Mouse (Mus musculus) activated CD4-positive, CD25-positive, alpha-beta regulatory T cell, adult 4 months (primary cell): ENCODE results near the gene Vsig10. TPM values are rescaled to one million over a fixed set of nuclear protein-coding genes. Genes with fewer than 3 reads are reported as not detected.
"Not testable (repeated sequence)": the region's sequence is repeated elsewhere in the genome, so short reads cannot be mapped to it uniquely, and the experiment has no call there.

ENCODE experiments used
- ATAC-seq: one replicate; pipeline ENCODE4 v1.8.0; 2017
- polyA plus RNA-seq, 2 experiments: library from polyadenylated mRNA; unstranded; fragments of 100-300 nt; shearing (Covaris generic); gene quantifications; one replicate each; pipeline ENCODE4 v1.2.1; 2017

Vsig10 gene
- polyA plus RNA-seq, 2 experiments from 2014 or later = 3.9 to 6.7 TPM

- ATAC-seq = no peak
Observed at GRCm38 (mm10) chr5:117303691-117304579, 14.9 kb upstream of the Vsig10 start.

GRCm38 (mm10) chr5:117304947-117305346, 13.9 kb upstream of the Vsig10 start:
- no peak for ATAC-seq

GRCm38 (mm10) chr5:117305754-117306153, 13.1 kb upstream of the Vsig10 start:
- ATAC-seq = no peak

GRCm38 (mm10) chr5:117306826-117307225, 12.1 kb upstream of the Vsig10 start:
- no peak for ATAC-seq

- ATAC-seq = peak; percentile 65
Observed at GRCm38 (mm10) chr5:117307699-117308098, 11.2 kb upstream of the Vsig10 start.

GRCm38 (mm10) chr5:117313420-117313819, 5.5 kb upstream of the Vsig10 start:
- ATAC-seq = peak; percentile 46

- ATAC-seq = no peak
Observed at GRCm38 (mm10) chr5:117313909-117314308, 5.0 kb upstream of the Vsig10 start.

GRCm38 (mm10) chr5:117314587-117315428, 4.1 kb upstream of the Vsig10 start:
- ATAC-seq = no peak

GRCm38 (mm10) chr5:117323751-117324150, 4.9 kb downstream of the Vsig10 start:
- no peak for ATAC-seq

GRCm38 (mm10) chr5:117326408-117326807, 7.5 kb downstream of the Vsig10 start:
- no peak for ATAC-seq

- no peak for ATAC-seq
Observed at GRCm38 (mm10) chr5:117330457-117330856, 11.6 kb downstream of the Vsig10 start.

GRCm38 (mm10) chr5:117337999-117338398, 19.1 kb downstream of the Vsig10 start:
- no peak for ATAC-seq

GRCm38 (mm10) chr5:117338503-117338902, 19.6 kb downstream of the Vsig10 start:
- ATAC-seq = no peak

- ATAC-seq = no peak
Observed at GRCm38 (mm10) chr5:117340081-117340480, 21.2 kb downstream of the Vsig10 start.

- ATAC-seq = no peak
Observed at GRCm38 (mm10) chr5:117341896-117342295, 23.0 kb downstream of the Vsig10 start.

- not testable (repeated sequence) for ATAC-seq
Observed at GRCm38 (mm10) chr5:117344496-117344895, 25.6 kb downstream of the Vsig10 start.

GRCm38 (mm10) chr5:117345432-117345976, 26.6 kb downstream of the Vsig10 start:
- ATAC-seq = no peak

- ATAC-seq = no peak
Observed at GRCm38 (mm10) chr5:117346281-117346680, 27.4 kb downstream of the Vsig10 start.

- ATAC-seq = no peak
Observed at GRCm38 (mm10) chr5:117347011-117347410, 28.1 kb downstream of the Vsig10 start.

GRCm38 (mm10) chr5:117347838-117348237, 29.0 kb downstream of the Vsig10 start:
- no peak for ATAC-seq

- ATAC-seq = no peak
Observed at GRCm38 (mm10) chr5:117348279-117348678, 29.4 kb downstream of the Vsig10 start.

GRCm38 (mm10) chr5:117354121-117354520, 35.2 kb downstream of the Vsig10 start:
- no peak for ATAC-seq

- ATAC-seq = peak; percentile 17
Observed at GRCm38 (mm10) chr5:117355648-117356303, 36.9 kb downstream of the Vsig10 start.
